Mouse (Mus musculus) induced T-regulatory cell, adult 2 months (primary cell): ENCODE data around the gene Rps6kb2.

Source experiments
- DNase-seq: peaks from one replicate; pipeline ENCODE4 v3.0.0-alpha.2; 2012; ENCODE audit warnings: low read depth

Rps6kb2 gene

DNA sequence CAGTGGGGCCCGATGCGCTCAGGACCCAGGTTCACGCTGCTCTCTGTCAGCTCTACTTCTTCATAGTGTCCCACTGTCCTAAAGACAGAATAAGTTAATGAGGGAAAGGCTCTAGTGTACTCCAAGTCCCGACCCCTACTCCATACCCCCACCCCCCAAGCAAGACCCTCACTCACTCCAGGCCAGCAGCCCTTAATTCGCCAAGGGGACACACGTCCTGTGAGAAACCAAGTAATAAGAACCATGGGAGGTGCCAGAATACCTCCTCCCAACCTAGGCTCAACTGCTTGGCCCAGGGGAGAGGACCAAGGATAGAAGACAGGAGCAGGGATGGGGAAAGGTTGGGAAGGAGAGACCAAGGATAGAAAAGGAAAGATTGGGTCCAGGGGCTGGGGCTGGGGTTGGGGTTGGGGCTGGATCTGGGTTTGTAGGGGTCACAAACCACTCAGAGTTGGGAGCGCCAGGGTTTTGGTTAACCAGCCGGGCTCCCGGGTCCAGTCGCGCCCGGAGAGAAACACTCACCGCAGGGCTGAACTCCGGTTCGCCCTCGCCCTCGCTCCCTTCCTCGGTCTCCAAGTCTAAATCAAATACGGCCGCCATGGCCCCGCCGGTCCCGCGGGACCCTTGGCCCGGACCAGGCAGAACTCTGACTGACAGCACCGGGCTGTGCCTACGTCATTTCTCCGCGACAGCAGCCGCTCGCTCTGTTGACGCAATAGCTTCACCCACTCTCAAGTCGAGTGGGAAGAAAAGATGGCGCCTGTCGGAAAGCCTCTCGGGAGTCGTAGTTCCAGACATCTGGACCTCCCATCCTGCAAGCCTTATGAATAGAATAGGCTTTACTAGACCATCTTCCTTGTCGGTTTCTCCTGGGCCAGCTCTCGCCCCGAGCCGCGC, at the start of gene Rps6kb2:
Gene Rps6kb2 (minus strand): TSS at position 709 of the 897 bp plus-strand sequence.
- peak; percentile 96 for DNase-seq

DNA sequence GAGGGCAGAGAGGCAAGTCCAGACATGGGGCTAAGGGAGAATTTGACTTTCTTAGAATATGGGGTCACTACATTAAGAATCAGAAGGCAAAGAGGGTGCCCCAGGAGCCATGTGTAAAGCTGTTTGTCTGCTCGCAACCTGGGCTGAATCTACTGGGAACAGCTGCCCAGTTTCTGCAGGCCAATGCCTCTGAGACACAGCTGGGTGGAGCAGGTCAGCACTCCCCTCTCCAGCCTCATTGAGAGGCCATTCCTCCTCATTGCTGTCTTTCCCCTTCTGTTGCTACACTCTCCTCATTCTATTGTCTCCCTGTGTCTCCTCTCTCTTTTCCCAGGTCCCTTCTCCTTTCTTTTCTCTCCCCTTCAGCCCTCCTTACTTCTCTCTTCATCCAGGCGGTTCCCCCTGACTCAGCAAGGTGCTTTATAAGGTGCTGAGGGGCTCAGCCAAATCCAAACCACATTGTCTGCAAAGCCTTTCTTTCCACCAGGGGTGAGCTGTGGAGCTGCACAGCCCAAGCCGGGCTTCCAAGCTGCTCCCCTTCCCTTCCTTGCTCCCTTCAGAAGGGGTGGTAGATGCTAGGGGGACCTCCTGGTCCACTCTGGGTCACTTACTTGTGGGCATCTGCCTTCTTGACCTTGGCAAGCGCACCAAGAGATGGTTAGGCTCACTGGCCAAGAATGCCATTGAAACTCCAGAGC, 48.9 kb upstream of the Rps6kb2 start:
- DNase-seq = no peak

GRCm38 (mm10) chr19:4208563-4208962, 45.4 kb upstream of the Rps6kb2 start:
- DNase-seq = no peak

DNA sequence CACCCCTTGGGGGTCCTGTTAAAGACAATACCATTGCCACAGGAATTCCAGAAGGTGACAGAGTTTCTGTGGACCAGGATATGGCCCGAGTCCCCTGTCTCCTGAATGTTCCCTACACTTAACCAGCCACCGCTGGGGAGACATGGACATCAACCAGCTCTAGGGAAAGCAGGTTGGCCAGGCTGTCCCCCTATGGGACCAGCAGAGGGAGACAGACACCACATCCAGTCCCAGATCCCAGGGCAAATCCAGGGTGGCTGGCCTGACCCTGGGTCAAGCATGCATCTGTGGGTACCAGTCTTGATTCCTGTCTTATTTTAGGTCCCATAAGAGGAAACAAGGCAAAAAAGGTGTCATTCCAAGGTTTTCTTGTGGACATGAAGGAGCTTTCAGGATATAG, 43.8 kb upstream of the Rps6kb2 start:
- DNase-seq = peak; percentile 83

DNA sequence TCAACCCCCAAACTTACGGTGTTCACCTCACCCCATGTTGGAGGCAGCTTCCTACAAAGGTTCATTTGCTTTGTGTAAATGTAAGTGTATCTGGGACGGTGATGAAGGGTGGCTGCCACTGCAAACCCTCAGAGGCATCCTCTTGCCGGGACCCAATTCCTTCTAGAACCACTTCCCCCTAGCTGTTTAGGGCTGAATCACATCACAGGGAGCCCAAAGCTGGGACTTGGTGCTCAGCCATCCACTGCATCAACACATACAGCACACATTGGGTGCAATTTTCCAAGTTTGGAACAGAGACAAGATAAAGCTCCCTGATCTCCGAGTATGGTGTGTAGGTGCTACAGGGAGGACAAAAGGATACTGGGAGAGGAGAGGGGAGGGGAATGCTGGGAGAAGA, 41.7 kb upstream of the Rps6kb2 start:
- DNase-seq = no peak

DNA sequence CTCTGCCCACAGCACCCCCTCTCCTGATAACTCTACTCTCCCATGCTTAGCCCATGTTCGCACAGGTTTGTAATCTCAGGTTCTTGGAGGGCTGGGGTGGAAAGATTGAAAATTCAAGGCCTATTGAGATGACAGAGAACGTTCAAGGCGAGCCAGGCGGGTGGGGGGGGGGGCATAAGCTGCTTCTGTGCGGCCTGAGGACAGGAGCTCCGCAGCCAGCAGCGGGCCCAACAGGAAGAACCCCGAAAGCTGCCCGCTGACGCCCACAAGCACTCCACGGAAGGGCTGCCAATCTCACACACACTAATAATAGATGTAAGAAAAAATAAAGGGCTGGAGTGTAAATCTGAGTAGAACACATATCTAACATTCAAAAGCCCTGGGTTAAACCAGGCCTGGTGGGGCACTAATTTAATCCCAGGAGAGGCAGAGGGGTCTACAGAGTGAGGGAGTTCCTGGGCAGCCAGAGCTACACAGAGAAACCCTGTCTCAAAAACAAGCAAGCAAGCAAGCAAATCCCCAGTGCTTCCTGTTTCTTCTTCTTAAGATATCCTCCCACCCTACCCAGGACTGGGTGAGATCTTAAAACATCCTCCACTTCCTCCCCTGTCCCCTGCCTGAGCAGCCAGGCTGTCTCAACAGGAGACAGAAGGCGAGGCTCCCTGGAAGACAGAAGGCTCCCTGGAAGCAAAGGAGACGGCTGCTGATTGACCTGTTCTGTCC, 40.6 kb upstream of the Rps6kb2 start:
- DNase-seq = peak; percentile 72

- DNase-seq = peak; percentile 77
Measured at GRCm38 (mm10) chr19:4203148-4203547, 40.0 kb upstream of the Rps6kb2 start.

DNA sequence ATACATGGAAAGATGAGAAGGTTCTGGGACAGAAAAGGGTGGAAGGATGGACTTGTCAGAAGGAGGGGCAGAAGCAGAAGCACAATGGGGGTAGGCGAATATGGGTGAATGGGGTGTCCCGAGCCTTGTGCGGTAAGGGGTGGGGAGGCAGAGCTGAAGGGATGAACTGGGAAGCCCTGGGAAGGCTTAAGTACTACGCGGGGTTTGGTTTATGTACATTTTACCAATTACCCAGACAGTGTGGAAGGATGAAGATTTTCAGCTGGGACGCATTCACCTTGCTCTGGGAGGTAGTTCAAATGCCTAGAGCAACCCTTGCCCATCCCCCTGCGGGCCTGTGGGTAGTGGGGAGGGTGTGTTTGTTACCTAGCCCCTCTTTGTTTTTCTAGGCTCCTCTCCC, 39.0 kb upstream of the Rps6kb2 start:
- DNase-seq = peak; percentile 47

- peak; percentile 98 for DNase-seq
Measured at GRCm38 (mm10) chr19:4201291-4201909, 38.2 kb upstream of the Rps6kb2 start, which contains the start of gene Rad9a. Rad9a (minus strand) TSS chr19:4201662.

- DNase-seq = no peak
Measured at GRCm38 (mm10) chr19:4197180-4197579, 34.0 kb upstream of the Rps6kb2 start.

GRCm38 (mm10) chr19:4196548-4196947, 33.4 kb upstream of the Rps6kb2 start:
- DNase-seq = no peak

- no peak for DNase-seq
Measured at GRCm38 (mm10) chr19:4196048-4196447, 32.9 kb upstream of the Rps6kb2 start.

DNA sequence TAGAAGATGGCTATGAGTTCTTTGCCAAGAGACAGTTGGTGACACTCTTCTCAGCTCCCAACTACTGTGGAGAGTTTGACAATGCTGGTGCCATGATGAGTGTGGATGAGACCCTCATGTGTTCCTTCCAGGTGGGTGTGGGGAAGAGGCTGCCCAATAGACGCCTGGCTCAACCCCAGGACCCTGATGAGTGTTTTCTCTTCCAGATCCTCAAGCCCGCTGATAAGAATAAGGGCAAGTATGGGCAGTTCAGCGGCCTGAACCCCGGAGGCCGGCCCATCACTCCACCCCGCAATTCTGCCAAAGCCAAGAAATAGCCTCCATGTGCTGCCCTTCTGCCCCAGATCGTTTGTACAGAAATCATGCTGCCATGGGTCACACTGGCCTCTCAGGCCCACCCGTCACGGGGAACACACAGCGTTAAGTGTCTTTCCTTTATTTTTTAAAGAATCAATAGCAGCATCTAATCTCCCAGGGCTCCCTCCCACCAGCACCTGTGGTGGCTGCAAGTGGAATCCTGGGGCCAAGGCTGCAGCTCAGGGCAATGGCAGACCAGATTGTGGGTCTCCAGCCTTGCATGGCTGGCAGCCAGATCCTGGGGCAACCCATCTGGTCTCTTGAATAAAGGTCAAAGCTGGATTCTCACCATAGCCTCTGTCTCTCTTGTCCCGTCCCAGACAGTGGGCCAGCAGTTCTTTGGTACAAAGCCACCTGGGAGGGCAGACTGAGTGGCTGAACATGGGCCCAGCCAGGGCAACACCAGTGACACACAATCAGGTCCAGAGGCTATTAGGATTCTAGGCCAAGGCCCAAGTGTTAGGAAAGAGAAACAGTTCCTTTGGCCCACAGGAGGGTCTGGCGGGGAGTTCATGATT, 31.9 kb upstream of the Rps6kb2 start:
- DNase-seq = no peak

DNA sequence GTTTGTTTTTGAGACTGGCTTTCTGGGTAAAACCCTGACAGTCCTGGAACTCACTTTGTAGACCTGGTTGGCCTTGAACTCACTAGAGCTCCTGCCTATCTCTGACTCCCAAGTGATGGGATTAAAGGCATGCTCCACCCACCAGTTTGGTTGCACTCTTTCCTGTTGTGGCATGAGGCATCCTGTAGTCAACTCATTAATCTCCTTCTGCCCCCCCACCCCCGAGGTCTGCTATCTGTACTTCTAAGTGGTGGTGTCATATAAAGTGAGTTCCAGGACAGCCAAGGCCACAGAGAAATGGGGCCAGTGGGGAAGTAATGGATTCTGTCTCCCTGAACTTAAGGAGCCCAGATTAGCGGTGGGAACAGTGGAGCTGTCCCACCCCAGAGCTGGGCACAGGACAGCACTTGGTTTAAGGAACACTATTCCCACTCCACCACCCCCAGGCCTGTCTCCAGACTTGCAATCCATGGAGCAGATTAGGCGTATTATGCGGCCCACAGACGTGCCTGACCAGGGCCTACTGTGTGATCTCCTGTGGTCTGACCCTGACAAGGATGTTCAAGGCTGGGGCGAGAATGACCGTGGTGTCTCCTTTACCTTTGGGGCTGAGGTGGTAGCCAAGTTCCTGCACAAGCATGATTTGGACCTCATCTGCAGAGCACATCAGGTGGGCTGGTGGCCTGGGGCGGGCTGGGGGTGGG, 31.0 kb upstream of the Rps6kb2 start:
- peak; percentile 45 for DNase-seq

DNA sequence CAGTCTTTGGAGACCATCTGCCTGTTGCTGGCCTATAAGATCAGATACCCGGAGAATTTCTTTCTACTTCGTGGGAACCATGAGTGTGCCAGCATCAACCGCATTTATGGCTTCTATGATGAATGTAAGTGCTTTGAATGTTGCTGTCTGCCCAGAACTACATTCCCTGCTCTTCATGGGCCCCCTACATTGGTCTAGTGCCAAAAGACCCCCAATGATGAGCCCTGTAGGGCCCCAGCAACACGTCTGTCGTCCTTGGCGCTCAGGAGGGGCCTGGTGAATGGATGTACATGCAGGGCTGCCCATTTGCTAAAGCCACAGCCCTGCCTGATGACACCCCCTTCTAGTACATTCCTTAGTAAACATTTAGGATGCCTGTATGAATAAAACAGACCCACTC, 30.0 kb upstream of the Rps6kb2 start:
- DNase-seq = no peak

DNA sequence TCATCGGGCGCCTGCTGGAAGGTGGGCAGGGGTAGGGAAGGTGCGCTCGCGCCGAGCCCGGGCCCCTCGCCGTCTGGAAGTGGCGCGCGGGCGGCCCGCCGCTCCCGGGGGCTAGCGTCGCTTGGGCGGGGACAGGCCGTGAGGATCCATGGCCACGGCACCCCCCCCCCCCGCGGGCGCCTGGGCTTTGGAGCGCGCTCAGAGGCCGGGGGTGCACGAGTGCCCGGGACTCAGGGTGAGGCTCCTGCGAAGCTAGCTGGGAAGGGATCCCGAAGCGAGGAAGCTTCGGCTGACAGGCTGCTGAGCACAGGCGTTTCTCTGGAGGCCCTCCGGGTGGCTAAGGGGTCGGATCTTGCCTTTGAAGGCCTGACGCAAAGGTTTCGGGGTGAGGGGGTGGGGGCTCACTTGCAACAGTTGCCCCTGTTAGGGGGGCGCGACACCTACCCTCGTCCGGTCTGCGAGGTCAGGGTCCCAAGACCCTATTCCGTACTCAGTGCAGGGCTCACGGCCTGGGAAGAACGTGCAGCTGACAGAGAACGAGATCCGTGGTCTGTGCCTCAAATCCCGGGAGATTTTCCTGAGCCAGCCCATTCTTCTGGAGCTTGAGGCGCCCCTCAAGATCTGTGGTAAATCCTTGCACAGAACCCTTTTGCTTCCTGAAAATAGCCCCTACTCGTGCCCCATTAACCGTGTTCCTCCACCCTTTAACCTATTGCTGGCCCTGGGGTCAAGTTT, 29.3 kb upstream of the Rps6kb2 start:
- DNase-seq = no peak

- peak; percentile 98 for DNase-seq
Measured at GRCm38 (mm10) chr19:4191528-4192250, 28.5 kb upstream of the Rps6kb2 start, which contains the start of gene Ppp1ca. Ppp1ca (plus strand) TSS chr19:4192065.

GRCm38 (mm10) chr19:4190831-4191334, 27.7 kb upstream of the Rps6kb2 start, which contains the start of gene Tbc1d10c:
Tbc1d10c (minus strand) TSS chr19:4191284.
- peak; percentile 89 for DNase-seq
